Comparison of ENCODE assay signal across 8 mouse cellular contexts in the genomic region with DNA sequence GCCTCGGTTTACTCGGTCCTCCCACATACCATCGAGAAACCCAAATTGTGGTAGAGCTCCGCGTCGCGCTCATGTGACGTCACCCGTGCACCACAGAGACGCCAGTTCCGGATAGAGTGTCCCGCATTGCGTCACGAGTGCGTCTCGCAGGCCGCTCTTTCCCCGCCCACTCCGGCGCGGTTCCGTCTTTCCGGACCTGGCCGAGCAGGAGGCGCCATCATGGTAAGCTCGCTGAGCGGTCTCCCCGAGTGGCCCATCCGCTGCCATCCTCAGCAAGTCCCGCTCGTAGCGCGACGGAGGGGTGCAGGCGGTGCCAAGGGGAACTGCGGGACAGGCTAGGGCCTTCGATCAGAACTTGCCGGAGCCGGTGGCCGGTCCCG. TPM values are rescaled to one million over a fixed set of nuclear protein-coding genes. Genes with fewer than 3 reads are reported as not detected.
DNase-seq lines count a peak whose midpoint lies in the region; ATAC-seq and TF ChIP-seq lines count a peak whose summit lies in the region.

Sphk2 (minus strand) TSS at position 85 of the 380 bp plus-strand sequence.

- no peaks in the 10 kb centered on the region for H3K9me3 ChIP-seq in embryonic facial prominence, embryonic 15.5 days (replicated peaks)
- no peaks in the 10 kb centered on the region for H3K9me3 ChIP-seq in kidney, embryonic 14.5 days (ENCODE audit: control insufficient read depth, low read length)
- no peaks in the 10 kb centered on the region for H3K9me3 ChIP-seq in limb, embryonic 15.5 days

- H3K27ac ChIP-seq in bone marrow, adult 2 months (ENCODE audit: control insufficient read depth, insufficient read depth, low read depth, low read length, poor library complexity), result peak within 1 kb of the TSS; percentile 94
- H3K27ac ChIP-seq in embryonic facial prominence, embryonic 15.5 days (replicated peaks), result peak within 1 kb of the TSS; percentile 95
- H3K27ac ChIP-seq in kidney, embryonic 14.5 days (ENCODE audit: low read depth, low read length), result peak within 1 kb of the TSS; percentile 74
- H3K27ac ChIP-seq in limb, embryonic 15.5 days, result peak within 1 kb of the TSS; percentile 95

- H3K4me1 ChIP-seq in bone marrow, adult 2 months (ENCODE audit: control insufficient read depth, insufficient read depth, low read length), result peaks cover 4% of the 10 kb centered on the region; the same call in 1 of the 2 replicates
- peaks cover 55% of the 10 kb centered on the region for H3K4me1 ChIP-seq in embryonic facial prominence, embryonic 15.5 days
- peaks cover 39% of the 10 kb centered on the region for H3K4me1 ChIP-seq in kidney, embryonic 14.5 days (ENCODE audit: control insufficient read depth, insufficient read depth, low read length)
- H3K4me1 ChIP-seq in limb, embryonic 15.5 days, result peaks cover 60% of the 10 kb centered on the region

- TF ChIP-seq POLR2A in bone marrow, adult 2 months (IDR thresholded peaks at IDR 0.05; ENCODE audit: borderline replicate concordance, control insufficient read depth, low read depth, low read length), result peak; percentile 96

- peak; percentile 15; the same call in 1 of the 2 replicates for TF ChIP-seq CTCF in bone marrow, adult 2 months (IDR thresholded peaks at IDR 0.05; ENCODE audit: control insufficient read depth, insufficient read depth, low read length)

- no peaks in the 10 kb centered on the region for H3K27me3 ChIP-seq in embryonic facial prominence, embryonic 15.5 days
- H3K27me3 ChIP-seq in kidney, embryonic 14.5 days (ENCODE audit: control insufficient read depth, insufficient read depth, low read length), result no peaks in the 10 kb centered on the region
- no peaks in the 10 kb centered on the region for H3K27me3 ChIP-seq in limb, embryonic 15.5 days

- peaks cover 43% of the 10 kb centered on the region for H3K36me3 ChIP-seq in embryonic facial prominence, embryonic 15.5 days
- H3K36me3 ChIP-seq in kidney, embryonic 14.5 days (ENCODE audit: control insufficient read depth, insufficient read depth, low read length), result peaks cover 45% of the 10 kb centered on the region
- peaks cover 50% of the 10 kb centered on the region for H3K36me3 ChIP-seq in limb, embryonic 15.5 days

- H3K4me3 ChIP-seq in bone marrow, adult 2 months (replicated peaks; ENCODE audit: control insufficient read depth, low read depth, low read length), result peak within 1 kb of the TSS; percentile 84
- peak within 1 kb of the TSS; percentile 82 for H3K4me3 ChIP-seq in embryonic facial prominence, embryonic 15.5 days (replicated peaks)
- peak within 1 kb of the TSS; percentile 63 for H3K4me3 ChIP-seq in kidney, embryonic 14.5 days (ENCODE audit: low read length)
- peak within 1 kb of the TSS; percentile 73 for H3K4me3 ChIP-seq in limb, embryonic 15.5 days

- DNase-seq in 416B (ENCODE audit: low read depth), result peak; percentile 99
- DNase-seq in heart, adult 9 months (ENCODE audit: low spot score in 2 of 2), result peak; percentile 95 to 98
- peak; percentile 94 to 99 for DNase-seq in monocyte, adult 2 months (ENCODE audit: low read depth in 1 of 2, low spot score in 2 of 2)
- peak; percentile 94 to 97 for DNase-seq in spleen, postnatal 36 days (ENCODE audit: low spot score in 2 of 2)

- peak within 1 kb of the TSS; percentile 91 for H3K4me2 ChIP-seq in embryonic facial prominence, embryonic 15.5 days (replicated peaks)
- peak within 1 kb of the TSS; percentile 94 for H3K4me2 ChIP-seq in kidney, embryonic 14.5 days (replicated peaks; ENCODE audit: low read depth, low read length)
- peak within 1 kb of the TSS; percentile 90 for H3K4me2 ChIP-seq in limb, embryonic 15.5 days

- H3K9ac ChIP-seq in embryonic facial prominence, embryonic 15.5 days, result peak within 1 kb of the TSS; percentile 95
- H3K9ac ChIP-seq in kidney, embryonic 14.5 days (ENCODE audit: low read depth, low read length), result peak within 1 kb of the TSS; percentile 91
- peak within 1 kb of the TSS; percentile 90 for H3K9ac ChIP-seq in limb, embryonic 15.5 days

- peak; percentile 80 for ATAC-seq in embryonic facial prominence, embryonic 15.5 days (ENCODE audit: insufficient number of reproducible peaks, low FRiP score, low TSS enrichment, low read depth)
- peak; percentile 79 for ATAC-seq in kidney, embryonic 14.5 days (ENCODE audit: low FRiP score, low TSS enrichment)
- ATAC-seq in limb, embryonic 15.5 days (ENCODE audit: insufficient number of reproducible peaks, low FRiP score, low TSS enrichment, low read depth), result peak; percentile 81

- WGBS in bone marrow, adult 2 months, result under 1% methylated on average over 41 of the region's 41 CpGs
- under 1% methylated on average over 41 of the region's 41 CpGs for WGBS in embryonic facial prominence, embryonic 15.5 days
- under 1% methylated on average over 41 of the region's 41 CpGs for WGBS in kidney, embryonic 14.5 days
- under 1% methylated on average over 41 of the region's 41 CpGs for WGBS in limb, embryonic 15.5 days

RNA-seq across cellular contexts. Expression of gene Sphk2, which starts in this region (rescaled TPM):
- 12.9 and 24.4 TPM in 2 replicates for polyA plus RNA-seq in bone marrow, adult 2 months (2011; ENCODE audit: insufficient read depth, insufficient read length, low replicate concordance, missing spikeins)
- polyA plus RNA-seq in embryonic facial prominence, embryonic 15.5 days (2015; fragmentation: Nextera tagmentation; extraction: Ambion mirVana), result 38.4 and 43.4 TPM in 2 replicates
- polyA plus RNA-seq in kidney, embryonic 14.5 days (2014; fragmentation: Nextera tagmentation; extraction: Ambion mirVana), result 16.8 and 23.9 TPM in 2 replicates
- 38.5 and 39.7 TPM in 2 replicates for polyA plus RNA-seq in limb, embryonic 15.5 days (2015; fragmentation: Nextera tagmentation; extraction: Ambion mirVana)

Comparison
In these comparisons a context has a peak if more than half of its experiments do, and no peak if none do; other contexts are left out.
1. Peak in every context shown above with its lines: DNase-seq, ATAC-seq, H3K4me3 ChIP-seq and H3K27ac ChIP-seq.